ENCODE assay signal across 13 mouse cellular contexts in the genomic region with DNA sequence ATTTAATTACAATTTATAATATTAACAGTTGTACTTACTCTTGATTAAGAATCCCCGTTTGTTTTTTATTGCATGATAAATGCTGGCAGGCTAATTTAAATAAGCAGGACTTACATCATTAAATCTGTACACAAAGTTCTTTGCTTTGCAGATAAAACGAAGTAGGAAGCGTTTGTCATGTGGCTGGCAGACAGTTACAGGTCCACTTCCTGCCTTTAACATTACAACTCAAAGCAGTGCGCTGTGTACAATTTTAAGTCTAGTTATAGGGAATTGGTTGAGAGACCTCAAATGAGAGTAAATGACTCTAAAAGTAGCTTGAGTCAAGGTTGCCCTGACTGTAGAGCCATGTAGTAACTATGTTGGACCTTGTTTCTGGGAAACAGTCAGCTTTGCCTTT. TPM values are rescaled to one million over a fixed set of nuclear protein-coding genes. Genes with fewer than 3 reads are reported as not detected.
DNase-seq lines count a peak whose midpoint lies in the region; ATAC-seq lines count a peak whose summit lies in the region.
"Had no signal": no experiment of that assay in that cellular context is flagged by ENCODE, and none has a peak within 500 bp of the region (broad histone marks: within the 10 kb centered on the region; RNA-seq: fewer than 3 reads in every experiment).

No protein-coding gene starts in this region.

- H3K27ac ChIP-seq in heart, embryonic 12.5 days (ENCODE audit: poor library complexity, severe bottlenecking), result 0 out of 2 replicates have a peak overlapping the region, but pooled peaks have one; percentile 44
- H3K27ac ChIP-seq: embryonic facial prominence, embryonic 10.5 days; limb, embryonic 15.5 days had no signal

- H3K9me3 ChIP-seq in heart, embryonic 12.5 days (replicated peaks), result no peaks in the 10 kb centered on the region
- H3K9me3 ChIP-seq: embryonic facial prominence, embryonic 10.5 days; limb, embryonic 15.5 days had no signal

- 0 out of 2 replicates have a peak overlapping the region, but pooled peaks have one; percentile 9 for H3K4me2 ChIP-seq in heart, embryonic 12.5 days
- H3K4me2 ChIP-seq: limb, embryonic 15.5 days had no signal

- intact Hi-C loops in heart, postnatal 25 days (cut with DNase I), result no loop called here

- peaks cover 61% of the 10 kb centered on the region for H3K4me1 ChIP-seq in heart, embryonic 12.5 days (replicated peaks)

- 0 out of 2 replicates have a peak, but pooled peaks cover under 1% of the 10 kb centered on the region for H3K36me3 ChIP-seq in heart, embryonic 12.5 days

- H3K27me3 ChIP-seq in heart, embryonic 12.5 days (replicated peaks), result peaks cover 5% of the 10 kb centered on the region; the same call in 1 of the 2 replicates
- H3K27me3 ChIP-seq: limb, embryonic 15.5 days had no signal

- H3K4me3 ChIP-seq in heart, embryonic 12.5 days, result no peak overlapping the region
- H3K4me3 ChIP-seq: embryonic facial prominence, embryonic 10.5 days; limb, embryonic 15.5 days had no signal

- H3K9ac ChIP-seq in heart, embryonic 12.5 days, result 0 out of 2 replicates have a peak overlapping the region, but pooled peaks have one; percentile 10
- H3K9ac ChIP-seq: limb, embryonic 15.5 days had no signal

- DNase-seq in heart, postnatal 25 days (ENCODE audit: low spot score), result no peak
- peak; percentile 57 for DNase-seq in lung, postnatal 36 days
- no peak for DNase-seq in lung, postnatal 10 days
- DNase-seq in T-cell, adult 2 months (ENCODE audit: low spot score), result peak; percentile 69
- DNase-seq in naive thymus-derived CD4-positive, alpha-beta T cell, adult 2 months (ENCODE audit: low read depth), result peak; percentile 76
- DNase-seq in right cerebral cortex, adult 18-20 months, result no peak
- DNase-seq in right cerebral cortex, postnatal 36 days (ENCODE audit: low spot score in 2 of 2), result no peak
- DNase-seq: cerebellum, adult 9-11 months; kidney, postnatal 25 days; right cerebral cortex, postnatal 4 days had no signal

- 54% methylated on average over 4 of the region's 4 CpGs for WGBS in heart, embryonic 12.5 days

- ATAC-seq in heart, embryonic 12.5 days (ENCODE audit: insufficient number of reproducible peaks, low FRiP score), result no peak

RNA-seq across cellular contexts. Expression of a gene that starts 25.1 kb away (rescaled TPM):
- polyA plus RNA-seq in heart, embryonic 12.5 days (2016; fragmentation: Nextera tagmentation; extraction: Ambion mirVana), result 15.4 and 15.9 TPM in 2 replicates
- total RNA-seq in heart, postnatal 25 days (2021), result 10 to 100 TPM; 14.2 to 16.1 TPM

Comparison
In these comparisons a context has a peak if more than half of its experiments do, and no peak if none do; other contexts are left out.
1. DNase-seq: peak in lung, postnatal 36 days (single experiment), T-cell, adult 2 months (single experiment) and naive thymus-derived CD4-positive, alpha-beta T cell, adult 2 months (single experiment); none in heart, postnatal 25 days (single experiment), lung, postnatal 10 days (single experiment), right cerebral cortex, adult 18-20 months (single experiment) and right cerebral cortex, postnatal 36 days (0 of 2).